ENCODE assay signal across 21 mouse cellular contexts in genomic region chr9:16202296-16202695, GRCm38 (mm10).
DNase-seq lines count a peak whose midpoint lies in the region; ATAC-seq and TF ChIP-seq lines count a peak whose summit lies in the region.
"Had no signal": no experiment of that assay in that cellular context is flagged by ENCODE, and none has a peak within 500 bp of the region (broad histone marks: within the 10 kb centered on the region; RNA-seq: fewer than 3 reads in every experiment).

No protein-coding gene starts in this region.

- DNase-seq in frontal cortex, adult 2 months (ENCODE audit: extremely low spot score in 1 of 2, low spot score in 1 of 2), result peak; percentile 56 to 61
- DNase-seq in frontal cortex, postnatal 10 days (ENCODE audit: low spot score in 2 of 2), result no peak
- DNase-seq in left cerebral cortex, adult 2 months (ENCODE audit: extremely low spot score in 1 of 2, low spot score in 2 of 2), result no peak
- no peak for DNase-seq in left cerebral cortex, postnatal 10 days (ENCODE audit: extremely low spot score in 1 of 2, low spot score in 2 of 2)
- DNase-seq in right cerebral cortex, adult 2 months (ENCODE audit: low spot score in 2 of 2), result peak; percentile 29 to 47
- no peak for DNase-seq in right cerebral cortex, postnatal 14 days
- DNase-seq in lung, postnatal 0 days (ENCODE audit: low spot score), result no peak
- DNase-seq: adrenal gland, postnatal 14 days; cerebellum, adult 11-12 months; gastrocnemius, postnatal 25 days; heart, adult 2 months; heart, postnatal 4 days; kidney, adult 9 months; kidney, postnatal 36 days; liver, embryonic 13.5 days; thymus, postnatal 14 days had no signal

- no peak for TF ChIP-seq EP300 in lung, postnatal 0 days (IDR thresholded peaks at IDR 0.05)

- H3K4me2 ChIP-seq in lung, postnatal 0 days (replicated peaks; ENCODE audit: low read depth, low read length), result no peak overlapping the region
- H3K4me2 ChIP-seq: heart, embryonic 15.5 days; limb, embryonic 13.5 days; liver, embryonic 13.5 days; lung, embryonic 15.5 days had no signal

- H3K9me3 ChIP-seq in lung, postnatal 0 days (ENCODE audit: low read length), result no peaks in the 10 kb centered on the region
- H3K9me3 ChIP-seq: G1E; heart, embryonic 15.5 days; limb, embryonic 13.5 days; liver, embryonic 13.5 days; lung, embryonic 15.5 days had no signal

- no peak; the same call in 1 of the 2 replicates for TF ChIP-seq CTCF in left cerebral cortex, adult 2 months (IDR thresholded peaks at IDR 0.05)
- no peak for TF ChIP-seq CTCF in olfactory bulb, adult 2 months (IDR thresholded peaks at IDR 0.05; ENCODE audit: insufficient read depth, low read depth, low read length)
- TF ChIP-seq CTCF in lung, postnatal 0 days (IDR thresholded peaks at IDR 0.05), result no peak

- 55% methylated on average over 6 of the region's 6 CpGs for WGBS in olfactory bulb, adult 2 months
- WGBS in lung, postnatal 0 days, result 56% methylated on average over 6 of the region's 6 CpGs

- TF ChIP-seq POLR2A in olfactory bulb, adult 2 months (IDR thresholded peaks at IDR 0.05; ENCODE audit: insufficient read depth, low read depth, low read length), result no peak

- H3K36me3 ChIP-seq in lung, postnatal 0 days (ENCODE audit: insufficient read depth, low read length), result no peaks in the 10 kb centered on the region
- H3K36me3 ChIP-seq: G1E; heart, embryonic 15.5 days; limb, embryonic 13.5 days; liver, embryonic 13.5 days; lung, embryonic 15.5 days had no signal

- ATAC-seq in lung, postnatal 0 days, result no peak

- intact Hi-C loops in left cerebral cortex, adult 2 months (cut with DNase I), result loop anchor here (1.0 to 10.0 kb wide), 2 partner anchors 88 to 303 kb away; partner anchors contain the start of gene Fat3
- intact Hi-C loops in left cerebral cortex, postnatal 10 days (cut with DNase I), result no loop called here

- H3K27ac ChIP-seq in left cerebral cortex, adult 2 months, result peak overlapping the region; percentile 47
- H3K27ac ChIP-seq in olfactory bulb, adult 2 months (ENCODE audit: insufficient read depth, low read depth, low read length), result peak overlapping the region; percentile 57; the same call in 1 of the 2 replicates
- no peak overlapping the region for H3K27ac ChIP-seq in lung, postnatal 0 days (ENCODE audit: low read length)
- H3K27ac ChIP-seq: heart, adult 2 months; heart, embryonic 15.5 days; limb, embryonic 13.5 days; liver, embryonic 13.5 days; lung, embryonic 15.5 days had no signal

- no peak overlapping the region for H3K4me3 ChIP-seq in left cerebral cortex, adult 2 months
- no peak overlapping the region for H3K4me3 ChIP-seq in olfactory bulb, adult 2 months (ENCODE audit: insufficient read depth, low read depth, low read length)
- no peak overlapping the region for H3K4me3 ChIP-seq in lung, postnatal 0 days (ENCODE audit: low read depth, low read length)
- H3K4me3 ChIP-seq: heart, adult 2 months; heart, embryonic 15.5 days; limb, embryonic 13.5 days; liver, embryonic 13.5 days; lung, embryonic 15.5 days had no signal

- no peaks in the 10 kb centered on the region for H3K27me3 ChIP-seq in lung, postnatal 0 days (replicated peaks; ENCODE audit: insufficient read depth, low read length)
- H3K27me3 ChIP-seq: heart, embryonic 15.5 days; limb, embryonic 13.5 days; liver, embryonic 13.5 days; lung, embryonic 15.5 days had no signal

- H3K4me1 ChIP-seq in olfactory bulb, adult 2 months (ENCODE audit: control insufficient read depth, insufficient read depth, low read length), result no peaks in the 10 kb centered on the region
- no peaks in the 10 kb centered on the region for H3K4me1 ChIP-seq in lung, postnatal 0 days (ENCODE audit: insufficient read depth, low read depth, low read length)
- H3K4me1 ChIP-seq: limb, embryonic 13.5 days; liver, embryonic 13.5 days; lung, embryonic 15.5 days had no signal

- no peak overlapping the region for H3K9ac ChIP-seq in lung, postnatal 0 days (replicated peaks; ENCODE audit: low read depth)
- H3K9ac ChIP-seq: heart, embryonic 15.5 days; limb, embryonic 13.5 days; liver, embryonic 13.5 days; lung, embryonic 15.5 days had no signal

Comparison
In these comparisons a context has a peak if more than half of its experiments do, and no peak if none do; other contexts are left out.
1. DNase-seq: peak in frontal cortex, adult 2 months (2 of 2) and right cerebral cortex, adult 2 months (2 of 2); none in frontal cortex, postnatal 10 days (0 of 2), left cerebral cortex, adult 2 months (0 of 2), left cerebral cortex, postnatal 10 days (0 of 2), right cerebral cortex, postnatal 14 days (single experiment) and lung, postnatal 0 days (single experiment).